Mouse (Mus musculus) neural tube, embryonic 15.5 days (tissue): ENCODE measurements around the gene Cmtm7. TPM values are rescaled to one million over a fixed set of nuclear protein-coding genes. Genes with fewer than 3 reads are reported as not detected.

Source experiments
- ATAC-seq: fragments of 200-750 bp; cut with Nextera tagmentation; 2 replicates; pipeline ENCODE4 v1.8.0; 2017; ENCODE audit warnings: mild to moderate bottlenecking, moderate TSS enrichment, moderate library complexity; ENCODE audit not compliant: low FRiP score
- H3K27ac ChIP-seq: fragments of 300-500 bp; sonication (generic); replicated peaks from 2 replicates; pipeline ENCODE4 v1.5.1; 2015; ENCODE audit warnings: mild to moderate bottlenecking, inconsistent platforms
- H3K27me3 ChIP-seq: fragments of 300-500 bp; sonication (generic); replicated peaks from 2 replicates; pipeline ENCODE4 v1.6.1; 2015; ENCODE audit warnings: inconsistent platforms
- H3K36me3 ChIP-seq: fragments of 300-500 bp; sonication (generic); 2 replicates; pipeline ENCODE4 v1.6.1; 2015; ENCODE audit warnings: inconsistent platforms
- H3K4me1 ChIP-seq: fragments of 300-500 bp; sonication (generic); 2 replicates; pipeline ENCODE4 v1.6.1; 2015; ENCODE audit warnings: inconsistent platforms
- H3K4me2 ChIP-seq: fragments of 300-500 bp; sonication (generic); 2 replicates; pipeline ENCODE4 v1.6.1; 2015; ENCODE audit warnings: inconsistent platforms, mild to moderate bottlenecking, moderate library complexity
- H3K4me3 ChIP-seq: fragments of 300-500 bp; sonication (generic); replicated peaks from 2 replicates; pipeline ENCODE4 v1.5.1; 2015; ENCODE audit warnings: mild to moderate bottlenecking, inconsistent platforms
- H3K9ac ChIP-seq: fragments of 300-500 bp; sonication (generic); replicated peaks from 2 replicates; pipeline ENCODE4 v1.6.1; 2015; ENCODE audit warnings: mild to moderate bottlenecking, inconsistent platforms
- H3K9me3 ChIP-seq: fragments of 300-500 bp; sonication (generic); replicated peaks from 2 replicates; pipeline ENCODE4 v1.6.1; 2016; ENCODE audit warnings: inconsistent platforms
- WGBS: fragments of 180-500 bp; shearing (Covaris S2); methylation state at CpG from one replicate; pipeline ENCODE4 v1.1.7; 2015; ENCODE audit warnings: mixed read lengths; 5-methylcytosine and 5-hydroxymethylcytosine counted together
- polyA plus RNA-seq: library from polyadenylated mRNA; unstranded; fragments of >200 nt; fragmentation: Nextera tagmentation; extraction: Ambion mirVana; gene quantifications from 2 replicates; pipeline ENCODE4 v1.2.1, GENCODE M21; 2015

Cmtm7 gene
- polyA plus RNA-seq, 1 experiment from 2014 or later, result 13.0 TPM

DNA sequence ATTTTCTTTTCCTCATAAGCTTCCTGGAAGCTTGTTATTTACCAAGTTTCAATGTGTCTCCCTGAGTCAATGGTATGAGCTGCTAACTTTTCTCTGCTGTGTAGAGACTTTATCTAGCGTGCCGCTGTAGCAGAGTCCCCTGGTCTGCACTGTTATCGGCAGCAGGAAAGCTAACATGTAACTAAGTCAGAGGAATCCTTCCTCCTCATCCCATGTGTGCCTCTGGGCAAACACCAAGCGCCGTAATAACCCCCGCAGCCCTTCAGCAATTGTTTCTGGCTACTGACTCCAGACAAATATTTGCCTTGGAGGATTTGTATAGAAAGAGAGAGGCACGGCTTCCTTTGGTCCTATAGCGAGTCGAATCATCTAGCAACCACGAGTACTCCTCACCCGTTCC is 29.2 kb upstream of the Cmtm7 start:
- ATAC-seq, result no peak
- Histone ChIP-seq H3K9ac (no peak overlapping the region), H3K4me2 (no peak overlapping the region), H3K9me3 (no peaks in the 10 kb centered on the region), H3K27ac (no peak overlapping the region), H3K27me3 (no peaks in the 10 kb centered on the region), H3K4me3 (no peak overlapping the region), H3K4me1 (no peaks in the 10 kb centered on the region), H3K36me3 (no peaks in the 10 kb centered on the region)
- WGBS, result 77% methylated on average over 11 of the region's 11 CpGs

DNA sequence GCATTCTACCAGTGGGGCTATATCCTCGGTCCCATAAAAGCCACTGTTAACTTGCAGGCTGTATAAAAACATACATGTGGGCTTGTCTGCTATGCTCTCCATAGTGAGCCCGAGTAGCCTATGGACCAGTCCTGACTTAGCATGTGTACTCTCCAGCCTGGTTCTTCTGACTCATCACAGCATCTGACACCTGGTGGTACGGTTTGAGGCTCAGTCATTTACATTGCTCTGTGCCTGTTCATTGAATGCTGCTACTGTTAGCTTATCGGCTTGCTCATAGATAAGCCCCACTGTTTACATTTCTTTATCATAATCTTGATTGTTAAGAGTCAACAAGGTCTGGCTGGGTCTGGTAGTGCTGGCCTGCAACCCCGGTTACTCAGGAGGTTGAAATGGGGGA is 27.0 kb upstream of the Cmtm7 start:
- Histone ChIP-seq H3K4me3 (no peak overlapping the region), H3K4me2 (no peak overlapping the region), H3K36me3 (no peaks in the 10 kb centered on the region), H3K27me3 (no peaks in the 10 kb centered on the region), H3K27ac (no peak overlapping the region), H3K9me3 (no peaks in the 10 kb centered on the region), H3K4me1 (no peaks in the 10 kb centered on the region), H3K9ac (no peak overlapping the region)
- 87% methylated on average over 5 of the region's 5 CpGs for WGBS
- ATAC-seq, result no peak

- no peak overlapping the region for H3K4me2 ChIP-seq
- H3K4me1 ChIP-seq, result no peaks in the 10 kb centered on the region
- no peak overlapping the region for H3K27ac ChIP-seq
- H3K36me3 ChIP-seq, result no peaks in the 10 kb centered on the region
- H3K9me3 ChIP-seq, result no peaks in the 10 kb centered on the region
- H3K4me3 ChIP-seq, result no peak overlapping the region
- 79% methylated on average over 8 of the region's 8 CpGs for WGBS
- H3K27me3 ChIP-seq, result 0 out of 2 replicates have a peak, but pooled peaks cover under 1% of the 10 kb centered on the region
- no peak for ATAC-seq
- H3K9ac ChIP-seq, result no peak overlapping the region
Observed at GRCm38 (mm10) chr9:114807261-114807660, 25.6 kb upstream of the Cmtm7 start.

DNA sequence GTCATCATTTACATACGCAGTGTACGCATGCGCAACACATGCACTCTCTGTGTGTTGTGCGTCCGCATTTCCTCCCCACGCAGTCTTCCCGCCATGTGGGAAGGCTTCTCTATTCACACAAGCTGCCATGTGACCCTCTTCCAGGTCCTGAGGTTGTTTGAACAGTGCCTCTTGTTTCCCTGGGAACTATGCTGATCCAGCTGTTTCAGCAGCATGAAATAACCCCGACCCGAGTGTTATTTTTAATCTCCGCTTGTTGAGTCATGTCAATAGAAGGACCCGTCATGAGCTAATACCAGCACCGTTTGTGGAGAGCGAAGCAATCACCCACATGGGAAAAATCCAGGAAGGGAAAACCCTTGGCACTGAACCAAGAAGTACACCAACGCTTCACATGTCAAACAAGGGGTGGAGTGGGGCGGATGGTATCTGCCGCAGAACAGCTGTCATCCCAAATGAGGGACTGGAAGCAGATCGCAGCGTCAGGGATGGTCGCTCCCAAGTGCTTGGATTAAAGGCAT is 23.6 kb upstream of the Cmtm7 start:
- ATAC-seq, result no peak
- no peak overlapping the region for H3K4me2 ChIP-seq
- H3K36me3 ChIP-seq, result no peaks in the 10 kb centered on the region
- no peak overlapping the region for H3K9ac ChIP-seq
- no peak overlapping the region for H3K4me3 ChIP-seq
- WGBS, result 55% methylated on average over 19 of the region's 19 CpGs
- peaks cover 4% of the 10 kb centered on the region; the same call in 1 of the 2 replicates for H3K4me1 ChIP-seq
- H3K9me3 ChIP-seq, result no peaks in the 10 kb centered on the region
- 0 out of 2 replicates have a peak, but pooled peaks cover 3% of the 10 kb centered on the region for H3K27me3 ChIP-seq
- H3K27ac ChIP-seq, result no peak overlapping the region

- no peaks in the 10 kb centered on the region for H3K9me3 ChIP-seq
- H3K27ac ChIP-seq, result no peak overlapping the region
- H3K27me3 ChIP-seq, result 0 out of 2 replicates have a peak, but pooled peaks cover 3% of the 10 kb centered on the region
- WGBS, result 62% methylated on average over 1 of the region's 1 CpGs
- no peaks in the 10 kb centered on the region for H3K36me3 ChIP-seq
- no peak overlapping the region for H3K9ac ChIP-seq
- no peak for ATAC-seq
- peaks cover 7% of the 10 kb centered on the region for H3K4me1 ChIP-seq
- no peak overlapping the region for H3K4me3 ChIP-seq
- H3K4me2 ChIP-seq, result no peak overlapping the region
Observed at GRCm38 (mm10) chr9:114802191-114802590, 20.5 kb upstream of the Cmtm7 start.

GRCm38 (mm10) chr9:114801301-114801700 is 19.6 kb upstream of the Cmtm7 start:
- Histone ChIP-seq H3K4me3 (no peak overlapping the region), H3K9me3 (no peaks in the 10 kb centered on the region), H3K27me3 (0 out of 2 replicates have a peak, but pooled peaks cover 3% of the 10 kb centered on the region), H3K4me2 (no peak overlapping the region), H3K4me1 (peaks cover 7% of the 10 kb centered on the region), H3K36me3 (no peaks in the 10 kb centered on the region), H3K9ac (no peak overlapping the region), H3K27ac (no peak overlapping the region)
- 27% methylated on average over 15 of the region's 15 CpGs for WGBS
- no peak for ATAC-seq

DNA sequence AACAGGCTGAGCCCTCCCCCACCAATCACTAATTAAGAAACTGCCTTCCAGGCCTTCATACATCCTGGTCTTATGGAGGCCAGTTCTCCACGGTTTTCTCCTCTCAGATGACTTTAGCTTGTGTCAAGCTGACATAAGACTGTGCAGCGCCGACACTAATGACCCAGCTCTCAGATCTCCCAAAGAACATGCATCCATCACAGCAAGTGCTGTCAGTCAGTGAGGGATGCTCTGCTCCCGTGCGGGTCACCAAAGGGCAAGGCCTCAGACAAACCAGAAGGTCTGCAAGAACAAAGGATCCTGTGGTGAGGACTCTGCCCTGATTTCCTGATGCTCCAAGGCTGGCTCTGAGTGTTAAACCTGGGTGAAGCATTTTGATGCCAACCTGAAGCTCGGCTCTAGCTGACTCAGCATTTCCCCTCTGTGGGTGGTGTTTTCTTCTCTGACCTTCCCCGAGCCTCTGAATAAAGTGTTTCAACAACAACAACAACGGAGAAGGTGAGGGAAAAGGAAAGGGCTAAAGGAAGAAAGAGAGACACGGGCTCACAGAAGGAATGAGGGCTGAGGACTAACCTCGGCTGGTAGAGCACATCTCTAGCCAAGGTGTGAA is 17.9 kb upstream of the Cmtm7 start:
- no peak for ATAC-seq
- no peak overlapping the region for H3K27ac ChIP-seq
- 0 out of 2 replicates have a peak, but pooled peaks cover 3% of the 10 kb centered on the region for H3K27me3 ChIP-seq
- WGBS, result 35% methylated on average over 10 of the region's 10 CpGs
- H3K4me2 ChIP-seq, result no peak overlapping the region
- H3K9ac ChIP-seq, result no peak overlapping the region
- H3K9me3 ChIP-seq, result no peaks in the 10 kb centered on the region
- no peak overlapping the region for H3K4me3 ChIP-seq
- H3K4me1 ChIP-seq, result peaks cover 7% of the 10 kb centered on the region
- H3K36me3 ChIP-seq, result no peaks in the 10 kb centered on the region

DNA sequence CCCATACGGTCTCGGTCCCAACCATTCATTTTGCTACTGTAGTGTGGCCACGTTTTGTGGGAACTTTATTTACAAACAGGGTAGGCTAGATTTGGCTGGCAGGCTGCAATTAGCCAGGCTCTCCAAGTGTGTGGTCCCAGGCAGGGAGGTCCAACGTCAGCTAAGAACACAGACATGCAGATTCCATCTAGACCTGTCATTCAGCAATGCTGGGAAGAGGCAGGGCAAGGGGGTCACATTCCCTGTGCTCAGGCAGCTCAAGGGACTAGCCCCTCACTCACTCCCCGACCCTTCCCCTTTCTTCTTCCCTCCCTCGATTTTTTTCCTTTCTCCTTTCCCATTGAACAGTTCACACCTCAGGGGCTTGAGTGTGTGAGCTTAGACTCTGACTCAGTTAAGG is 17.2 kb upstream of the Cmtm7 start:
- 40% methylated on average over 6 of the region's 6 CpGs for WGBS
- no peak overlapping the region for H3K9ac ChIP-seq
- H3K9me3 ChIP-seq, result no peaks in the 10 kb centered on the region
- H3K4me1 ChIP-seq, result peaks cover 7% of the 10 kb centered on the region
- 0 out of 2 replicates have a peak, but pooled peaks cover 3% of the 10 kb centered on the region for H3K27me3 ChIP-seq
- no peak overlapping the region for H3K4me3 ChIP-seq
- H3K27ac ChIP-seq, result no peak overlapping the region
- no peak for ATAC-seq
- no peaks in the 10 kb centered on the region for H3K36me3 ChIP-seq
- H3K4me2 ChIP-seq, result no peak overlapping the region

DNA sequence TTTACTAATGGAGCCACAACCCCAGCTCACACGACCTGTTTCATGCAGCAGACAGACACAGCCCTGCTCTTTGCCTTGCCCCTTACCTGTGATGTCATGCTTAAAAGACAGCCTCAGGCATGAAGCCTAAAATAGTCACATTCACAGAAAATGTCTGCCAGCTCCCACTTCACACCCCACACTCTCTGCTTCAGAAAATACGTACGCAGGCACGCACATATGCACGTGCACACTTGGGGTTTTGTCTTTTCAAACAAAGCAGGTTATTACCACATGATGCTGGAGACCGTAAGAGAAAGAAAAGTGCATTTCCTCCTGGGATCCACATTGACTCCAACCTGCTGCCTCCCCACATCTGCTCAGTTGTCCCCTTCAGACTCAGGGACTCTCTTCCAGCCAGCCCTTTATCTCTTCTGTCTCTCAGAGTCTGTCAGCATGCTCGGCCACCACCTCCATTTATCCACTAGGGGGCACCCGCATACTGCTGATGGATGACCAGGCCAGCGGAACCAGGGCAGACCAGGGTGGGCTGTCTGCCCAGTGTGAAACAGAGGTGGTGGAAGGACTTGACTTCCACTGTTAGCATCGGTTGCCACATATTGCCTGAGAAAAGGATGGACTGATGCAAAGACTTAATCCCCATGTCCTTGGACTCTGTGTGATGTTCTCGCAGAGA is 15.8 kb upstream of the Cmtm7 start:
- Histone ChIP-seq H3K4me3 (no peak overlapping the region), H3K9me3 (no peaks in the 10 kb centered on the region), H3K36me3 (no peaks in the 10 kb centered on the region), H3K27ac (no peak overlapping the region), H3K9ac (no peak overlapping the region), H3K4me1 (peaks cover 7% of the 10 kb centered on the region), H3K27me3 (0 out of 2 replicates have a peak, but pooled peaks cover 3% of the 10 kb centered on the region), H3K4me2 (no peak overlapping the region)
- 51% methylated on average over 11 of the region's 11 CpGs for WGBS
- peak; percentile 89 for ATAC-seq

DNA sequence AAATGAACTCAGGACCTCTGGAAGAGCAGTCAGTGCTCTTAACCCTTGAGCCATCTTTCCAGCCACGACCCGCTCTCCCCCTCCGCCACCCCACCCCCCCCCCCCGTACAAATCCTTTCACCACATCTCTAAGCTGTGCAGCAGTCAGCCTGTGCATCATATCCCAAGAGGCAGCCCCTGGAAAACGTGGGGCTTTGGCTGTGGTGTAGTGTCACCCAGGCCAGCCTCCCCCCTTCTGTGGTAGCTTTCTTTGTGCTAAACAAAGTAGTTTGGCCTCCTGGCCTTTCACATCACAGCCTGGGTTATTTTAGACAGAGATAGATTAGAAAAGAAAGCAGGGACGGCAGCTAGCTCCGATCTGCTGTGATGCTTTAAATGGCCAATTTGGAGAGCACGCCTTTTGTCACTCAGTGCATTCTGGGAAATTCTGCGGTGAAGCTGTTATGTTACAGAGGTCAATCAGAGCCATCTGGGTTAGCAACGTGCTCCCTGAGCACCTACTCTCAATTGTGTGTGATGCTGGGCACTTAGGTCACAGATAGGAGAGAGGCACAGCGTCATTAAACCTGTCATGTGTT is 14.9 kb upstream of the Cmtm7 start:
- Histone ChIP-seq H3K27ac (no peak overlapping the region), H3K4me2 (no peak overlapping the region), H3K9me3 (no peaks in the 10 kb centered on the region), H3K4me1 (peaks cover 7% of the 10 kb centered on the region), H3K36me3 (no peaks in the 10 kb centered on the region), H3K27me3 (no peaks in the 10 kb centered on the region), H3K9ac (no peak overlapping the region), H3K4me3 (no peak overlapping the region)
- 0 out of 2 replicates have a peak, but pooled peaks have one; percentile 20 for ATAC-seq
- WGBS, result 40% methylated on average over 8 of the region's 11 CpGs

DNA sequence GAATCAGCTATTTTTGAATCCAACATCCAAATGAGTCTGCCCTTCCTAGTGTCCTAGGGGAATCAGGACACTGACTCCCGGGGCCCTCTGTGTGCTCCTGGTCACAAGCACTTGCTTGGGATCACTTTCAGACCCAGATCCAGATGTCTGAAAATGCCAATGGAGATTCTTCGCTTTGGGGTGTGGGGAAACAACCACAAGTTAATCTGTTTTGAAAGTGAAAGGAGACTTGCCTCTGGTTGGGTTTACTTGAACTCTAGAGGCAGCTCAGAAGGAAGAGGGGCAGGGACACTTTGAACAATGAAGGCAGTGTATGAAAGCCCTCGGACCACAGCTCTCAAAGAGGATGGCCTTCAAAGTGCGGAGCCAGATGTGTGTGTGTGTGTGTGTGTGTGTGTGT is 12.8 kb upstream of the Cmtm7 start:
- no peaks in the 10 kb centered on the region for H3K9me3 ChIP-seq
- ATAC-seq, result no peak
- H3K9ac ChIP-seq, result no peak overlapping the region
- 78% methylated on average over 4 of the region's 4 CpGs for WGBS
- H3K27me3 ChIP-seq, result no peaks in the 10 kb centered on the region
- H3K4me1 ChIP-seq, result peaks cover 4% of the 10 kb centered on the region
- H3K27ac ChIP-seq, result no peak overlapping the region
- H3K4me3 ChIP-seq, result no peak overlapping the region
- H3K36me3 ChIP-seq, result no peaks in the 10 kb centered on the region
- H3K4me2 ChIP-seq, result no peak overlapping the region
